Mouse (Mus musculus) erythroblast, embryonic 14.5 days (primary cell): ENCODE data around the gene Sgms1. TPM values are rescaled to one million over a fixed set of nuclear protein-coding genes. Genes with fewer than 3 reads are reported as not detected.
A peak's percentile ranks its signal among the peaks of the same experiment; 100 is the strongest.

Source experiments
- H3K27me3 ChIP-seq: 2 replicates; pipeline ENCODE4 v1.6.1; 2012; ENCODE audit warnings: inconsistent platforms; ENCODE audit not compliant: control insufficient read depth
- H3K36me3 ChIP-seq: 2 replicates; pipeline ENCODE4 v1.6.1; 2012; ENCODE audit warnings: mild to moderate bottlenecking, inconsistent platforms; ENCODE audit not compliant: control insufficient read depth
- H3K4me1 ChIP-seq: 2 replicates; pipeline ENCODE4 v1.6.1; 2012; ENCODE audit warnings: inconsistent platforms; ENCODE audit not compliant: control insufficient read depth
- H3K4me3 ChIP-seq: replicated peaks from 2 replicates; pipeline ENCODE3; 2012; ENCODE audit warnings: moderate library complexity, mild to moderate bottlenecking, inconsistent platforms
- H3K9me3 ChIP-seq: 2 replicates; pipeline ENCODE4 v1.6.1; 2012; ENCODE audit warnings: low read length, inconsistent platforms, mixed read lengths; ENCODE audit not compliant: control insufficient read depth
- GATA1 ChIP-seq: IDR thresholded peaks from 2 replicates; pipeline ENCODE4 v1.6.1; 2012; ENCODE audit warnings: low read length, inconsistent platforms, mixed read lengths
- TAL1 ChIP-seq: IDR thresholded peaks from 3 replicates; pipeline ENCODE4 v1.6.1; 2012; ENCODE audit warnings: low read length, inconsistent platforms, mixed read lengths
- polyA plus RNA-seq: library from polyadenylated mRNA; stranded (reverse); fragments of >175 nt; gene quantifications from 2 replicates; pipeline ENCODE4 v1.2.3, GENCODE M21; 2012

Sgms1 gene
- polyA plus RNA-seq, 1 experiment, result 0.28 TPM

GRCm38 (mm10) chr19:32229776-32230175 lies 159.7 kb downstream of the Sgms1 start:
- peaks cover 4% of the 10 kb centered on the region for H3K9me3 ChIP-seq
- no peak overlapping the region for H3K4me3 ChIP-seq
- H3K4me1 ChIP-seq, result peaks cover 74% of the 10 kb centered on the region
- no peaks in the 10 kb centered on the region for H3K27me3 ChIP-seq
- TF ChIP-seq TAL1 (no peak), GATA1 (no peak)
- peaks cover 86% of the 10 kb centered on the region for H3K36me3 ChIP-seq

GRCm38 (mm10) chr19:32227175-32227574 lies 162.3 kb downstream of the Sgms1 start:
- Histone ChIP-seq H3K9me3 (peaks cover 4% of the 10 kb centered on the region), H3K4me1 (peaks cover 79% of the 10 kb centered on the region), H3K36me3 (peaks cover 86% of the 10 kb centered on the region), H3K4me3 (peak overlapping the region; percentile 12), H3K27me3 (no peaks in the 10 kb centered on the region)
- TF ChIP-seq GATA1 (no peak), TAL1 (no peak; the same call in 2 of the 3 replicates)

DNA sequence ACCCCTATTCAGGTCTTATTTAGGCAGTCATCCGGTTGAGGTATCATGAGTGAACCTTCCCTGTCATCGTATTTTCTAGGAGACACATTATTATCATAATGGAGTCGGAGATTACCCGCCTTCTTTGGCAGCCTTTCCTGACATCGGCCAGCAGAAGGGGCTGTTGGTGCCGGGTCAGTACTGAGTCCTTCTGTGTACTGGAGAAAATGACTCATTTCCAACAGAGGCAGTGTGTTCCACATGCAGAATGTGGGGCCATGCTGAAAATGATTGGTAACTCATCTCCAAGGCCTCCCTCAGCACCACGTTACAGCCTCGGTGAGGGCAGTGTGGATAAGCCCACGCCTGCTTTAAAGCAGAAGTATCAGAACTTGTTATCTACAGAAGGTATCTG lies 164.4 kb downstream of the Sgms1 start:
- Histone ChIP-seq H3K36me3 (peaks cover 86% of the 10 kb centered on the region), H3K4me1 (peaks cover 83% of the 10 kb centered on the region), H3K27me3 (no peaks in the 10 kb centered on the region), H3K9me3 (peaks cover 4% of the 10 kb centered on the region), H3K4me3 (no peak overlapping the region)
- TF ChIP-seq TAL1 (no peak), GATA1 (no peak)

- Histone ChIP-seq H3K4me1 (peaks cover 81% of the 10 kb centered on the region), H3K36me3 (peaks cover 85% of the 10 kb centered on the region), H3K4me3 (no peak overlapping the region), H3K27me3 (no peaks in the 10 kb centered on the region), H3K9me3 (peaks cover 4% of the 10 kb centered on the region)
- TF ChIP-seq TAL1, result no peak
- no peak for TF ChIP-seq GATA1
Observed at GRCm38 (mm10) chr19:32224318-32225096, 165.0 kb downstream of the Sgms1 start.

- Histone ChIP-seq H3K27me3 (no peaks in the 10 kb centered on the region), H3K4me3 (no peak overlapping the region), H3K9me3 (peaks cover 4% of the 10 kb centered on the region), H3K4me1 (peaks cover 77% of the 10 kb centered on the region), H3K36me3 (peaks cover 87% of the 10 kb centered on the region)
- TF ChIP-seq TAL1 (no peak), GATA1 (no peak)
Observed at GRCm38 (mm10) chr19:32223751-32224174, 165.8 kb downstream of the Sgms1 start.

DNA sequence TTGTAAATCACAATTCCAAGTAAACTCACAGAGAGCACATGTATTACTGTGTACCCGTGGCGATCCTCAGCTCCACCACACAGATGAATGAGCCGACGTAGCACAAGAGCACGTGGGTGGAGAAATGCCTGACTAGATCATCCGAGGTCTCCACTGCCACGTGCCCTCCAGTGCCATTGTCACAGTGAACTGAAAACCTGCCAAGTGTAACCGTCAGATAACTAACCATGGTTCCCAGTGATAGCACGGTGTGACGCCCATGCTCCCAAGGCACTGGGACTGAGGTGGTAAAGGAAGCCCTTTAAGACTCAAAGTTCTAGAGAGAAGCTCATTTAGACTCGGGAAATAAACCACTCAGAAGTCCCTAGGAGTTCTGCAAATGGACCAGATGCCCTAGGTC lies 167.4 kb downstream of the Sgms1 start:
- H3K4me3 ChIP-seq, result peak overlapping the region; percentile 3
- peaks cover 79% of the 10 kb centered on the region for H3K4me1 ChIP-seq
- H3K9me3 ChIP-seq, result peaks cover 4% of the 10 kb centered on the region
- peak; percentile 77 for TF ChIP-seq TAL1
- TF ChIP-seq GATA1, result peak; percentile 75
- no peaks in the 10 kb centered on the region for H3K27me3 ChIP-seq
- peaks cover 95% of the 10 kb centered on the region for H3K36me3 ChIP-seq

DNA sequence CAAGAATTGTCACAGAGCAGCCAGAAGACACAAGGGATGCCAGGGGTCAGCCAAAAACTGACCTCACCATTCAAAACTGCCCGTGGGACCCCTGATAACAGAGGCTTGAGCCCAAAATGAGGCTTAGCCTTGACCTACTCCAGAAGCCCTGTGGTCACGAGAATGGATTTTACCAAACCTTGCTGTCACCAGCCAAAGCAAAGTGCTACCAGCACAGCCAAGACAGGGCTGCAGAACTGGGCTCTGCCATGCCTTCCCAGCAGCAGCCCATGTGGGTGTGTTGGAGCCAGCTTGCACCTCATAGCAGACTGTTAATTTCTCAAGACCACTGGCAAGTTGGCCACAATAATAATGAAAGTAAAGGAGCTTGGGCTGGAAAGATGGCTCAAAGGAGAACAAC lies 168.5 kb downstream of the Sgms1 start:
- no peaks in the 10 kb centered on the region for H3K27me3 ChIP-seq
- H3K4me1 ChIP-seq, result peaks cover 72% of the 10 kb centered on the region
- TF ChIP-seq TAL1 (no peak), GATA1 (no peak)
- H3K36me3 ChIP-seq, result peaks cover 92% of the 10 kb centered on the region
- H3K9me3 ChIP-seq, result peaks cover 4% of the 10 kb centered on the region
- H3K4me3 ChIP-seq, result no peak overlapping the region

- Histone ChIP-seq H3K4me3 (no peak overlapping the region), H3K4me1 (peaks cover 57% of the 10 kb centered on the region), H3K36me3 (peaks cover 87% of the 10 kb centered on the region), H3K27me3 (no peaks in the 10 kb centered on the region), H3K9me3 (no peaks in the 10 kb centered on the region)
- TF ChIP-seq TAL1 (no peak), GATA1 (no peak)
Observed at GRCm38 (mm10) chr19:32216710-32217109, 172.8 kb downstream of the Sgms1 start.

GRCm38 (mm10) chr19:32214905-32215806 lies 174.4 kb downstream of the Sgms1 start:
- H3K4me3 ChIP-seq, result no peak overlapping the region
- TF ChIP-seq TAL1 (no peak), GATA1 (no peak)
- H3K27me3 ChIP-seq, result no peaks in the 10 kb centered on the region
- peaks cover 78% of the 10 kb centered on the region for H3K36me3 ChIP-seq
- peaks cover 58% of the 10 kb centered on the region for H3K4me1 ChIP-seq
- H3K9me3 ChIP-seq, result no peaks in the 10 kb centered on the region
